Mouse (Mus musculus) heart, embryonic 16.5 days (tissue): ENCODE measurements at regions not wholly inside any gene's neighbourhood (a gene's known extent, or its start where the extent isn't known, plus 50 kb on each side); places are given as distances from the start of the nearest gene placed in this dataset.
A peak's percentile ranks its signal among the peaks of the same experiment; 100 is the strongest.

Experiments
- ATAC-seq: fragments of 200-750 bp; cut with Nextera tagmentation; replicated peaks from 2 replicates; pipeline ENCODE4 v1.8.0; 2017; ENCODE audit warnings: moderate number of reproducible peaks; ENCODE audit not compliant: insufficient read depth, low FRiP score; ENCODE audit errors: extremely low read depth
- H3K27ac ChIP-seq: fragments of 300-500 bp; sonication (generic); 2 replicates; pipeline ENCODE4 v1.5.1; 2014; ENCODE audit warnings: mild to moderate bottlenecking, low read length, control low read depth, moderate library complexity
- H3K27me3 ChIP-seq: fragments of 300-500 bp; sonication (generic); 2 replicates; pipeline ENCODE4 v1.6.1; 2014; ENCODE audit warnings: low read length, mixed read lengths; ENCODE audit not compliant: control insufficient read depth, insufficient read depth
- H3K36me3 ChIP-seq: fragments of 300-500 bp; sonication (generic); 2 replicates; pipeline ENCODE4 v1.6.1; 2014; ENCODE audit not compliant: control insufficient read depth, insufficient read depth
- H3K4me1 ChIP-seq: fragments of 300-500 bp; sonication (generic); 2 replicates; pipeline ENCODE4 v1.6.1; 2014; ENCODE audit warnings: low read length, mixed read lengths; ENCODE audit not compliant: control insufficient read depth, insufficient read depth
- H3K4me2 ChIP-seq: fragments of 300-500 bp; sonication (generic); 2 replicates; pipeline ENCODE4 v1.6.1; 2014; ENCODE audit warnings: low read depth, mild to moderate bottlenecking, control low read depth, low read length
- H3K4me3 ChIP-seq: fragments of 300-500 bp; sonication (generic); 2 replicates; pipeline ENCODE4 v1.5.1; 2014; ENCODE audit warnings: mild to moderate bottlenecking, control low read depth, low read length
- H3K9ac ChIP-seq: fragments of 300-500 bp; sonication (generic); 2 replicates; pipeline ENCODE4 v1.6.1; 2014; ENCODE audit warnings: low read length, control low read depth
- H3K9me3 ChIP-seq: fragments of 300-500 bp; sonication (generic); replicated peaks from 2 replicates; pipeline ENCODE4 v1.6.1; 2016; ENCODE audit warnings: low read length; ENCODE audit not compliant: control insufficient read depth
- WGBS: fragments of 180-500 bp; shearing (Covaris S2); extraction: QIAGEN DNeasy Blood & Tissue Kit; methylation state at CpG from one replicate; pipeline ENCODE4 v1.1.7; 2014; 5-methylcytosine and 5-hydroxymethylcytosine counted together

DNA sequence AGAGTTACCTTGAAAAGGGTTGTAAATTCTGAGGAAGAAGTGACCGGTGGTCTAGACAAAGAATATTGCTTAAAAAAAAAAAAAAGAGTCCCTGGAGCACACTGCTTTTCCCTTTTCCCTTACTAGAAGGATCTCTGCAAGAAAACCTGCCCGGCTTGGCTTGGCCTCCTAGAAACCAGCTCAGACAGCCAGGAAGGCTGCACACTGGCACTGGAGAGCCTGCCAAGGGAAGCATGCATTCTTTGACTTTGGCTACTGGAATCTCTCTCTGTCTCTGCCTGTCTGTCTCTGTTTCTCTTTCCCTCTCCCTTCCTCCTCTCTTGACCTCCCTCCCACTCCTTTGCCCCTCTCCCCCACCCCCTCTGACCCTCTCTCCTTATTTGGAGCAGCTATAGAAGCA, 71.1 kb upstream of the Lgalsl start:
- H3K27me3 ChIP-seq = no peaks in the 10 kb centered on the region
- no peaks in the 10 kb centered on the region for H3K9me3 ChIP-seq
- peaks cover 4% of the 10 kb centered on the region for H3K4me1 ChIP-seq
- ATAC-seq = no peak
- no peak overlapping the region for H3K27ac ChIP-seq
- WGBS = 64% methylated on average over 2 of the region's 2 CpGs
- H3K4me3 ChIP-seq = no peak overlapping the region
- H3K36me3 ChIP-seq = no peaks in the 10 kb centered on the region
- no peak overlapping the region for H3K4me2 ChIP-seq
- H3K9ac ChIP-seq = no peak overlapping the region

- H3K4me1 ChIP-seq = no peaks in the 10 kb centered on the region
- no peak overlapping the region for H3K9ac ChIP-seq
- H3K4me3 ChIP-seq = no peak overlapping the region
- no peaks in the 10 kb centered on the region for H3K27me3 ChIP-seq
- no peak overlapping the region for H3K4me2 ChIP-seq
- no peak for ATAC-seq
- H3K36me3 ChIP-seq = no peaks in the 10 kb centered on the region
- H3K9me3 ChIP-seq = no peaks in the 10 kb centered on the region
- WGBS = 76% methylated on average over 8 of the region's 8 CpGs
- H3K27ac ChIP-seq = no peak overlapping the region
Observed at GRCm38 (mm10) chr11:20902910-20903309, 72.1 kb upstream of the Lgalsl start.

GRCm38 (mm10) chr11:20907996-20908395, 77.1 kb upstream of the Lgalsl start:
- no peak overlapping the region for H3K9ac ChIP-seq
- no peak for ATAC-seq

DNA sequence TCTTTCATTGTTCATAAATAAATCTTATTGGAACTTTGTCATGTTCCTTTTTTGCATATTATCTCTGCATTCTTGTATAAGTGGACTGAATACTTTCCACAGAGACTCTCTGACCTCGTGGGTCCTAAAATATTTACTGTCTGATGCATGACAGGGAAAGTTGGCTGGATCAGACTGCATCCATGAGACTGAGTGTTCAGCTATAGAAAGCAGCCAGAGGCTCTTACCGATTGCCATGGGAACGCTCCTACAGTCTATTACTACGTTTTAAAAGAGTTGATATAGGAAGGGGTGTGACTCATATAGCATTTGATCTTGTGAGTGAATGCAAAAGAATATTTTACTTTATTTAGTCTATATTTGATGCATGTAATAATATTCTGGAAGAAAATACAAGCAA, 77.6 kb upstream of the Lgalsl start:
- H3K4me1 ChIP-seq = no peaks in the 10 kb centered on the region
- no peak overlapping the region for H3K9ac ChIP-seq
- H3K27me3 ChIP-seq = no peaks in the 10 kb centered on the region
- H3K4me2 ChIP-seq = no peak overlapping the region
- no peaks in the 10 kb centered on the region for H3K36me3 ChIP-seq
- H3K4me3 ChIP-seq = no peak overlapping the region
- 53% methylated on average over 4 of the region's 4 CpGs for WGBS
- no peak overlapping the region for H3K27ac ChIP-seq
- ATAC-seq = no peak
- H3K9me3 ChIP-seq = no peaks in the 10 kb centered on the region

More at GRCm38 (mm10) chr11:20907996-20908395, 77.1 kb upstream of the Lgalsl start:
- Histone ChIP-seq H3K9me3 (no peaks in the 10 kb centered on the region), H3K4me2 (no peak overlapping the region), H3K36me3 (no peaks in the 10 kb centered on the region), H3K27ac (no peak overlapping the region), H3K4me3 (no peak overlapping the region), H3K27me3 (no peaks in the 10 kb centered on the region), H3K4me1 (no peaks in the 10 kb centered on the region)
- 43% methylated on average over 3 of the region's 3 CpGs for WGBS

- Histone ChIP-seq H3K36me3 (no peaks in the 10 kb centered on the region), H3K4me3 (no peak overlapping the region), H3K4me1 (peaks cover 22% of the 10 kb centered on the region), H3K4me2 (no peak overlapping the region), H3K9ac (no peak overlapping the region), H3K27me3 (no peaks in the 10 kb centered on the region), H3K9me3 (no peaks in the 10 kb centered on the region), H3K27ac (no peak overlapping the region)
- 71% methylated on average over 2 of the region's 2 CpGs for WGBS
- no peak for ATAC-seq
Observed at GRCm38 (mm10) chr11:20913042-20913441, 82.2 kb upstream of the Lgalsl start.

DNA sequence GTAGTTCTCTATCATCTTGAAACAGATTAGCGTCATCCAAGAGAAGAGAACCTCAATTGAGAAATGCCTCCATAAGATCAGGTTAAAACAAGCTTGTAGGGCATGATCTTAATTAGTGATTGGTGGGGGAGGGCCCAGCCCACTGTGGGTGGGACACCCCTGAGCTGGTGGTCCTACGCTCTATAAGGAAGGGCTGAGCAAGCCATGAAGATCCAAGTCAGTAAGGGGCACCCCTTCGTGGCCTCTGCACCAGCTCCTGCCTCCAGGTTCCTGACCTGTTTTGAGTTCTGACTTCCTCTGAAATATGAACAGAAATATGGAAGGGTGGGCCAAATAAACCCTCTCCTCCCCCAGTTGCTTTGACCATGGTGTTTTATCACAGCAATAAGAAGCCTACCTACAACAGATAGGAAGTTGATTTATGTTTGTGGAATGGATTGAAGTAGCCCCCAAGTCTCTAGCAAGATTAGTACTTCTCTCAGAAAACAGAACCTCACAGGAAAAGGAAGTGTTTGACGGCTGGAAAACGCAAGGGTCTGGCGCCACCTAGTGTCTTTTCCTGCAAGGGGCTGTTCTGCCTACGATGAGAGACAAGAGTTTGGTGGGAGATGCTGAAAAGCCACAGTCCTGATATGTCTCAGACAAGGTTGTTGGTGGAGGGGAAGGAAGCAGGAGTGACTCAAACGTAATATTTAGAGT, 82.9 kb upstream of the Lgalsl start:
- Histone ChIP-seq H3K4me2 (no peak overlapping the region), H3K4me3 (no peak overlapping the region), H3K4me1 (peaks cover 22% of the 10 kb centered on the region), H3K36me3 (no peaks in the 10 kb centered on the region), H3K27ac (no peak overlapping the region; the same call in 1 of the 2 replicates), H3K9me3 (no peaks in the 10 kb centered on the region), H3K27me3 (no peaks in the 10 kb centered on the region), H3K9ac (no peak overlapping the region)
- peak; percentile 34; the same call in 1 of the 2 replicates for ATAC-seq
- WGBS = 24% methylated on average over 8 of the region's 8 CpGs

DNA sequence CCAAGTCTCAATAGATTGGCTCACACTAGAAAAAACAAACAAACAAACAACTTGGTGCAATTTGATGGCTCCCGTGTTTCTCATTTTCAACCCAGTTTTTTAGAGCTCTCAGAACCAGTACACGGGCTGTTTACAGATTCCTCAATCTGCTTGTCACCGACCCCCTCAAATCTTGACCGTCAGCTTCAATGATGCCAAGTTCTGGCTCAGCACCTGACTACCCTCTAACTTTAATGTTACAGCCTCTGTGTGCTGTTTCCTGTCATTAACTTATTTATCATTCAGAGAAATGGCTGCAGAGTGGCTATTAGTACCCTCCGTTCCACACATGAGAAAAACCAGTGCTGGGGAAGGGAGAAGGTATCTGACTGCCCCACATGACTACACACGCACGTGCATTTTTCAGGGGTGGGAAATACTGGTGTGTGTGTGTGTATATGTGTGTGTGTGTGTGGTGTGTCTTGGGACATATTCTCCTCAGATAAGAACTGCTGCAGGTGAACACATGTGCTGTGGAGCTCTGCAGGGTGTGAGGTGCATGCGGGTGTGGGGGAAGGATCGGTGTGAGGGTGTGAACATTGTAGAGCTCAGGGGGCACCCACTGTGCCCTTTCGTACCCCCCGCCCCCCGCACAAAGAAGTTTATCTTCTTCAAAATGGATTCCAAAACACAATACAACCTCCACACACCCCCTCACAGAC, 83.6 kb upstream of the Lgalsl start:
- peaks cover 22% of the 10 kb centered on the region for H3K4me1 ChIP-seq
- WGBS = 50% methylated on average over 12 of the region's 12 CpGs
- H3K9me3 ChIP-seq = no peaks in the 10 kb centered on the region
- no peaks in the 10 kb centered on the region for H3K27me3 ChIP-seq
- H3K9ac ChIP-seq = no peak overlapping the region
- ATAC-seq = no peak
- H3K27ac ChIP-seq = peak overlapping the region; percentile 84
- no peak overlapping the region for H3K4me3 ChIP-seq
- H3K4me2 ChIP-seq = peak overlapping the region; percentile 30
- no peaks in the 10 kb centered on the region for H3K36me3 ChIP-seq

GRCm38 (mm10) chr11:20915182-20915602, 84.3 kb upstream of the Lgalsl start:
- no peak overlapping the region for H3K4me3 ChIP-seq
- no peaks in the 10 kb centered on the region for H3K36me3 ChIP-seq
- no peak overlapping the region for H3K9ac ChIP-seq
- peak overlapping the region; percentile 30; the same call in 1 of the 2 replicates for H3K4me2 ChIP-seq
- peak overlapping the region; percentile 84 for H3K27ac ChIP-seq
- H3K27me3 ChIP-seq = no peaks in the 10 kb centered on the region
- 28% methylated on average over 8 of the region's 8 CpGs for WGBS
- no peaks in the 10 kb centered on the region for H3K9me3 ChIP-seq
- H3K4me1 ChIP-seq = peaks cover 22% of the 10 kb centered on the region
- peak; percentile 75 for ATAC-seq

DNA sequence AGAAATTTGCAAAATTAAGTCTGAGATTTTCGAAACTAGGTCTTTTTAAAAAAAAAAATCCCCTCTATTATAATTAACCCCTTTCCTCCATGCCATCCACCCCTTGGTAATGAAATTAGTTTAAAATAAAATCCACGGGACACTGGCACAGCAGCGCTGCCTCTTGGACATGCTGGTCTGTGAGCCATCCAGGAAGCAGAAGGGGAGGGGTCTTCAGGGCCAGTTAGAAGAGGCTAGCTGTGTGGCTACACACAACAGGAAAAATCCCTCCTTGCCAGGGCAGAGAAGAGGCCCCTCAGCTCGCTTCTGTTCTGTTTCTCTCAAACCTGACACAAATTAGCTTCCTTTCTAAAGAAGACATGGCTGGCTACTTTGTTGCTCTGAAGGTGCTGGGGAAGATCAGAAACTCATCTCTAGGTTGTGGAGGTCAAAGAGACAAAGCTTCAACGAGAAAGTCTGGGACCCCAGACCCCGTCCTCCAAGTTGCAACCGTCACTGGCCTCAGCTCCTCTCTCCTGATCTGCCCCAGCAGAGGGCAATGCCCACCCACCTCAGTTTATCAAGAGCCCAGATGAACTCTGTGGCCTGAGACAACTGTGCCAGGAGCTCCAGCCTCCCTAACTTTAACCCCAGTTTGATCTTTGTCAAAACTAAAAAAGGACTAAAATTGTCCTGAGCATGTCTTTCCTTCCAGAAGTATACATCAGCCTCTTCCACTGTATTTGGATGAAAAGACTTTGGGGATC, 85.0 kb upstream of the Lgalsl start:
- Histone ChIP-seq H3K9ac (0 out of 2 replicates have a peak overlapping the region, but pooled peaks have one; percentile 14), H3K9me3 (no peaks in the 10 kb centered on the region), H3K27ac (peak overlapping the region; percentile 84), H3K36me3 (no peaks in the 10 kb centered on the region), H3K4me2 (no peak overlapping the region), H3K27me3 (no peaks in the 10 kb centered on the region), H3K4me3 (no peak overlapping the region), H3K4me1 (peaks cover 22% of the 10 kb centered on the region)
- 45% methylated on average over 7 of the region's 7 CpGs for WGBS
- no peak for ATAC-seq
